Mouse (Mus musculus): Measurements from ENCODE around the gene Rslcan18.

- TF ChIP-seq POLR2A (IDR thresholded peaks at IDR 0.05; ENCODE audit: insufficient read length, low read depth) (no peak), E2F4 (IDR thresholded peaks at IDR 0.05; ENCODE audit: insufficient read depth) (no peak), CEBPB (IDR thresholded peaks at IDR 0.05; ENCODE audit: insufficient read depth, poor library complexity, severe bottlenecking) (no peak), POLR2AphosphoS2 (IDR thresholded peaks at IDR 0.05; ENCODE audit: insufficient read length, low read depth) (no peak), MYOD1 (IDR thresholded peaks at IDR 0.05; ENCODE audit: control insufficient read depth in 1 of 3, insufficient read length in 2 of 3, low read depth in 2 of 3) (no peak), TCF12 (IDR thresholded peaks at IDR 0.05; ENCODE audit: insufficient read depth, poor library complexity, severe bottlenecking) (no peak), USF1 (IDR thresholded peaks at IDR 0.05; ENCODE audit: low read depth) (no peak), SRF (IDR thresholded peaks at IDR 0.05; ENCODE audit: control insufficient read depth, insufficient read length, low read depth) (no peak), MYOG (IDR thresholded peaks at IDR 0.05; ENCODE audit: control insufficient read depth in 1 of 3, insufficient read depth in 1 of 3, insufficient read length in 2 of 3, low read depth in 2 of 3) (no peak), REST (IDR thresholded peaks at IDR 0.05; ENCODE audit: insufficient read depth, insufficient read length) (no peak), TCF3 (IDR thresholded peaks at IDR 0.05; ENCODE audit: insufficient read length, low read depth) (no peak)
These were observed 55.8 kb downstream of the Rslcan18 start for GRCm38 (mm10) chr13:67060161-67060785.

Data from myocyte (in vitro differentiated cells).